Mouse (Mus musculus) embryonic fibroblast, embryonic 13.5 days (primary cell): ENCODE measurements around the gene Epop.

ENCODE experiments used
- CTCF ChIP-seq: IDR thresholded peaks from 2 replicates; pipeline ENCODE4 v1.5.1; 2011; ENCODE audit warnings: mild to moderate bottlenecking, control low read depth, low read length, moderate library complexity, borderline replicate concordance; ENCODE audit not compliant: insufficient read depth
- POLR2A ChIP-seq: IDR thresholded peaks from 2 replicates; pipeline ENCODE4 v1.6.1; 2011; ENCODE audit warnings: low read depth, mild to moderate bottlenecking, control low read depth, low read length, moderate library complexity

DNA sequence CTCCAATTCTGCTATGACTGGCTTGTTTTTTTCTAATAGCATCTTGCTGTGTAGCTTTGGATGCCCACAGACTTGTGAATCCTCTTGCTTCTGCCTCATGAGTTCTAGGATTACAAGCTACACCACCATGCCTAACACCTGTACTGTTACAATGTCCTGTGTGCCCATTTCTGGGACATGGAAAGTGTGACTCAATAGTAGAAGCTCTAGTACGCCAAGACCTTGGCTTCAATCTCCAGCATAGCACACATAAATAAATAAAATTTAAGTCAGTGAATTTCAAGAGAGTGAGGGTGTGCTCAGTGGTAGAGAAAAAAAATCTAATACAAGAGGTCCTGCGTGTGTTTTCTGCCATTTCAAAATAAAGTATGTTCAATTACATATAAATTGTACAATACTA, 24.7 kb upstream of the Epop start:
- TF ChIP-seq CTCF: no peak
- TF ChIP-seq POLR2A: no peak
